Mouse (Mus musculus): ENCODE data around the gene Trarg1.

DNA sequence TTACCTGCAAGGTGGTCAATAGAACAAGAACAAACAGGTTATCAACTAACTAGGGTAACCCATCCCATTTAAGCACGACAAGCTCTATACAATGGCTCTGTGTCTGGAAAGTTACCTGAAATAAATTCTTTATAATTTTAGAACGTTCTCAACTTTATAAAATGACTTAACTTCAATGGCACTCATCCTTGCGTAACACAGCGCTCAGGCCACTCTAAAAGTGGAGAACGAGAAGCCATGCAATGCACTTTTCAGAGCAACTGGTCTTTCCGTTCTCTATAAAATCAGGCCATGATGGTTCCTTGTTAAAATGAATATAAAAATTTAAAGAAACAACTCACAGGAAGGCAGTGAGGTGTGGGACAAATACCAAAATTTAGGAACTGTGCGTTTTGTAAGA lies 62.9 kb downstream of the Trarg1 start:
- no peak for TF ChIP-seq GATA1 (IDR thresholded peaks at IDR 0.05; ENCODE audit: borderline replicate concordance, low read length)
- TF ChIP-seq FLI1 (IDR thresholded peaks at IDR 0.05; ENCODE audit: low read length), result no peak
